Mouse (Mus musculus) right cerebral cortex, adult 18-20 months (tissue): ENCODE data around the gene Rin1.

ENCODE experiments used
- DNase-seq: peaks from one replicate; pipeline ENCODE4 v3.0.0; 2022; ENCODE audit warnings: mixed read lengths

The Rin1 gene

DNA sequence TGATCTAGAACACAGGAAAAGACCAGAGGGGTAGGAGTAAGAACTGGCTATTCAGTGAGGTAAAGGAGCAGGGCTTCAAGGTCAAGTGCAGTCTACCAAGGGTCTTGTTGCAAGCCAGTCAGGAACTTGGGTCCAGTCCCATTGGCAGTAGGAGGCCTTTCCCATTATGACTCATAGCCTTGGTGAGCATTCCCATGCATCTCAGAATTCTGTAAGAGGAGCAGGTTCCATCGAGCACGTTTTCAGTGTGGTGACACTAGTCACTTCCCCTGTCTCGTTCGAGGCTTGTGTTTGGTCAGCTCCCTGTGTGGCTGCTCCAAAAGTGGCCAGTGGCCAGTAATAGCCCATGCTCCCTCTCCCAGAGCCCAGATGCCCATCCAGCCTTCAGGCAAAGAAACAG, 4.8 kb upstream of the Rin1 start:
- no peak for DNase-seq

DNA sequence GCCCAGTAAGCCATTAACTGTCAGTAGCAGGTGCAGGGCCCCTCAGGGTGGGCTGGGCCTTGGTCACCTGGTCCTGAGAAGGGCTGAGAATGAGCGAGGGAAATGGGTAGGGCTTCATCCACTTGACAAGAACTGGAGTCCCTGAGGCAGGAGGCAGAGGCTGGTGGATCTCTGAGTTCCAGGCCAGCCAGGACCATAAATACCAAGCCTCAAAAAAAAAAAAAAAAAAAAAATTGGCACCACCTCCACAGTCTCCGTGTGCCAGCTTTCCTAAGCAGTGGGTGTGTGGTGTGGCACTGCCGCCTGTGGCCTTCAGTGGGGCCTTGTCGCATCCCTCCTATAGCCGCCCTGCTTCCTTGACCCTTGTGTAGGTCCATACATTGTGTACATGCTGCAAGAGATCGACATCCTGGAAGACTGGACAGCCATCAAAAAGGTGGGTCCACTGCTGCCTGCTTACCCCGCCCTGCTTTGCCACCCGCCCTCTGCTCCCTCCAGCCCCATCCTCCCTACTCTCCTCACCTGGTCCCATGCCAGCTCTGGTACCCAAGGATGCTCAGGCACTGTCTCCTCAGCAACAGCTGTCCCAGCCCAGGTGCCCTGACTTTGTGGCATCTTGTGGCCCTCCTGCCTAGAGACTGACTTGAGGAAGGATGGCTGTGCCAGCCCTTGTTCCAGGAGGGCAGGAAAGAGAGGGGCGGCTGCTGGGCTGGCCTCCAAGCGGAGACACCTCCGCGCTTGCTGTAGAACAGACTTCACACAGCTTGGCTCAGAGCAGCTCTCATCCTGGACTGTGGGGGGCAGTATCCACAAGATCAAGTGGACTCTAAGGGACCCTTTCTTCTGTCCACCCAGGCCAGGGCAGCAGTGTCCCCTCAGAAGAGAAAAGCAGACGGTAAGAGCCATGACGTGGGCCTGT, 1.9 kb upstream of the Rin1 start:
- DNase-seq: peak; percentile 86

DNA sequence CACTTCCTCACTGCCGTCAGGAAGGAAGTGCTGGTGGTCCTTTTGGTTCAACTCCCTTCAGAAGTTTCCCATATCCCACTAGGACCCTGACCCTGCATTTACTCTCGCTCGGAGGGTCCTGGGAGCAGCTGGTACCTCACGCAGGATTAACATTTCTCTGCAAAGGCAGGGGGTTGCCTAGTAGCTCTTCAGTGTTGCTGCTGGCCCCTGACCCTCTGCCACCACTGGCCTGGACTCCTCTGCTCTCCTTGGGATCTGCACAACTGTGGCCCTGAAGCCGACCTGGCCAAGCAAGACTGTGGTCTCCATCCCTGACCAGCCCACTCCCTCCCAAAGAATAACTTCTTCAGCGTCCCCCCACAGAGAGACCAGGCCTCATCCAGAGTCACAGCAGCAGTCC, 956 bp upstream of the Rin1 start:
- no peak for DNase-seq

DNA sequence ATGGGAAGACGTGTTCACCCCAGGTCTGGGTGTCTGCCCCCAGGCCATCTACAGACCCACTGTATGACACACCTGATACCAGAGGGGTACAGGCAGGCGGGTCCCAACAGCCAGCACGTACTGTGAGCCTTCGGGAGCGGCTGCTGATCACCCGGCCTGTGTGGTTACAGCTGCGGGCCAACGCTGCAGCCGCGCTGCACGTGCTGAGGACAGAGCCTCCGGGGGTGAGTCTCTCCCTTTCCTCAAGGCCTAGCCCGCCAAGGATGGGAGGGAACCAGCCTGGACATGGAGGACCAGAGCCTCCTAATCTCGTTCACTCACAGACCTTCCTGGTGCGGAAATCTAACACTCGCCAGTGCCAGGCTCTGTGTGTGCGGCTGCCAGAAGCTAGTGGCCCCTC, 750 bp downstream of the Rin1 start:
- no peak for DNase-seq

DNA sequence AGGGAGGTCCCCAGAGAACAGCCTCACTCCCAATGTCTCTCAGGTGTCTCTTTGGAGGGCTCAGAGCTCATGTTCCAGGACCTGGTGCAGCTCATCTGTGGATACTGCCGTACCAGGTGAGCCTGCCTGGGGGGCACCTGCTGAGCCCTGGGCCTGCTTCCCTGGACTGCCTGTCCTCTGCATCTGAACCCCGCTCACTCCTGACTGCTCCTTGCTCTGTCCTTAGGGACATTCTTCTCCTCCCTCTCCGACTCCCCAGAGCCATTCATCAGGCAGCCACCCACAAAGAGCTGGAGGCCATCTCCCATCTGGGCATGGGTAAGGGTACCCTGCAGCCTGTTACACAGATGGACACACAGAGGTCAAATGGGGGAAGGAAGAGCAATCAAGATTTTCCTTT, 1.2 kb downstream of the Rin1 start:
- DNase-seq: no peak

DNA sequence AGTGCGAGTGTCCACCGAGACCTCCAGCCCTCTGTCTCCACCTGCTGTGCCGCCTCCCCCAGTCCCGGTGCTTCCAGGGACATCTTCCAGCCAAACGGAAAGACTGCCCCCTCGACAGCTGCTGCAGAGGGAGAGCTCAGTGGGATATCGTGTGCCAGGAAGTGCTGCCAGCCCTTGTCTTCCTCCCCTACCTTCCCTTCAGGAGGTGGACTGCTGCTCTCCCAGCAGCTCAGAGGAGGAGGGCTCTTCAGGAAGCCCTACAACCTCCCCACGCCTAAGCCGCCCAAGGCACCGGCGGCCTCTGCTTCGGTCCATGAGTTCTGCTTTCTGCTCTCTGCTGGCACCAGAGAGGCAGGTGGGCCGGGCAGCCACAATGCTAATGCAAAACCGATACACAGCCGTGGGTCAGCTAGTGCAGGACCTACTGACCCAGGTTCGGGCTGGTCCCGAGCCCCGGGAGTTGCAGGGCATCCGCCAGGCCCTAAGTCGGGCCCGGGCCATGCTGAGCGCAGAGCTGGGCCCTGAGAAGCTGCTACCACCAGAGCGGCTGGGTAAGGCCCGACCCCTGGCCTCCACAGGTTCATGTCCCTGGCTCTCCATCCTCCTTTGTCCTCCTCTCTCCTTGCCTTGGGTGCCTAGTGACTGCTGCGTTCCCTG, 2.0 kb downstream of the Rin1 start:
- peak; percentile 83 for DNase-seq

DNA sequence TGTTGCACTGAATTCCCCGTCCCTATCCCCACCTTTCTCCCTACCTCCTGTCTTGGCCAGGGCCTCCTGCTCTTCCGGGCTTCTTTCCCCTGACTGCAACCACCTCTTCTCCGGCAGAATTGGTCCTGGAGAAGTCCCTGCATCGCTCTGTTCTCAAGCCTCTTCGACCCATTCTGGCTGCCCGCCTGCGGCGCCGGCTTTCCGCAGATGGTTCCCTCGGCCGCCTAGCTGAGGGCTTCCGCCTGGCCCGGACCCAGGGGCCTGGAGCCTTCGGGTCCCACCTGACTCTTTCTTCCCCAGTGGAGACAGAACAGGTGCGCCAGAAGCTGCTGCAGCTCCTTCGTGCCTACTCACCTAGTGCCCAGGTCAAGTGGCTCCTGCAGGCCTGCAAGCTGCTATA, 2.6 kb downstream of the Rin1 start:
- DNase-seq: no peak

DNA sequence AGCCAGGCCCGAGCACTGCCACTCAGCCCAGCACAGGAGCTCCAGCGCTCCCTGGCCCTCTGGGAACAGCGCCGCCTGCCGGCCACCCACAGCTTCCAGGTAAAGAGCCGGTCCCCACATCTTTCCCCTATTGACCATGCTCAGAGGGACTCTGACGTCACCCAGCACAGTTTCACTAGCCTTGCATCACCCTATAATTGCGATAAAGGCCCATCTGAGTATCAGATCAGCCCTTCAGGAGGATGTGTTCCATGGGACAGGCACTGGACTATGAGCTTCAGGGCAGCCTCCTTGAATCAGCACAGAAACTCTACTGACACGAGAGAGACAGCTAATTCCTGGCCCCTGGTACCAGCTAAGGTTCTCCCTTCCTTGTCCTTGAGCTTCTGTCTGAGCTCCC, 3.6 kb downstream of the Rin1 start:
- DNase-seq: peak; percentile 65

DNA sequence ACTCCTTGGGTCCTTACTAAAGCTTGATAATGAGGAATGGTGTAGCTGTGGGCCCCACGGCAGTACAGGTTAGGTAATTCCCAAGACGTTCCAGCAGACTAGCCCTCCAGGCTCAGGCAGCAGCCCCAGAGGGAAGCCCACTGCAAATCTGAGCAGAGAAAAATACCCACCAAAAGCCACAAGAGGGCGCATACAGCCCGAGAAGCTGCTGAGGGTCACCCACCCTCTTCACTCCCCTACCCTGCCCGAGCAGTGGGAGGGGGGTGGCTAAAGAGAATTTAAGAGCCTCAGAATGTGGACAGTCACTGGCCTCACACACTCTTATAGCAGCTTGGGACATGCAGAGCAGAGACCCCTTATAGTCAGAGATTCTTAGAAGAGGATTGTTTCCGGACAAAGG, 6.0 kb downstream of the Rin1 start:
- DNase-seq: no peak

DNA sequence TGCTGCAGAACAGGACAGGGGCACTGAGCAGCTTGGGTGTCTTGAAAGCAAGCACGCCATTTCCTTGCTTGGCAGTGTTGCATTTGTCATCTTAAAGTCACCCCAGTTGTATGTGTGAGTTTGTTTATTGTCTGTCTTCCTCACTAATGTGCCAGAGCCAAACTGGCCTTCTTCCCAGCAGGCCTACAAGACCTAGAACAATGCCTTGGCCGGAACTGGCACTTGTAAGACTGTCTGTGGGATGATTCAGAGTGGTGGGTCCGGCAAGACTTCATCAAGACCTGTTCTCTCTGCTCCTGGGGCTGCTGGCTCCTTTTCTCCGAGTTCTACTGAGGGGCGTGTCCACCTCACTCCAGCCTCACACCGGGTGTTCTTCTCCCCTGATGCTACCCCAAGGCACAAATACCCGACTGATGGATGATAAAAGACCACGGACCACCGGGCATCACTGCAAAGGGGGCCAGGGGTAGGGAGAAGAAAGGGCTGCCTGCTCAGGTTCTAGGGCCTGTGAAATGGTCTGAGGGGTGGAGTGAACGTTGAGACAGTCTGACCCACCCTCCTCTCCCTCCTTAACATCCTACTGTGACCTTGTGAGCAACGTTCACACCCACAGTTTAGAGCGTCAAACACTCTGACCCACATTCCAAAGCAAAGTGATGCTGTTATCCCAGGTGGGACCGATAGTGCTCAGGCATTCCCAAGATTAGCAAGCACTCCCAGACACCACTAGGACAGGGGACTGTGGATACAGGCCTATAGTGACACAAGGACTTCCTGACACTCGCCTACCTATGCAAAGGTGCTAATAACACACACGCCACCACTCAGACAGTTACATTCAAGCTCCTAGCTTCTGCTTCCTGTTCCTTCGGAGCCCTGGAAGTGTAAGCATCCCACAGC, 7.8 kb downstream of the Rin1 start:
- no peak for DNase-seq

DNA sequence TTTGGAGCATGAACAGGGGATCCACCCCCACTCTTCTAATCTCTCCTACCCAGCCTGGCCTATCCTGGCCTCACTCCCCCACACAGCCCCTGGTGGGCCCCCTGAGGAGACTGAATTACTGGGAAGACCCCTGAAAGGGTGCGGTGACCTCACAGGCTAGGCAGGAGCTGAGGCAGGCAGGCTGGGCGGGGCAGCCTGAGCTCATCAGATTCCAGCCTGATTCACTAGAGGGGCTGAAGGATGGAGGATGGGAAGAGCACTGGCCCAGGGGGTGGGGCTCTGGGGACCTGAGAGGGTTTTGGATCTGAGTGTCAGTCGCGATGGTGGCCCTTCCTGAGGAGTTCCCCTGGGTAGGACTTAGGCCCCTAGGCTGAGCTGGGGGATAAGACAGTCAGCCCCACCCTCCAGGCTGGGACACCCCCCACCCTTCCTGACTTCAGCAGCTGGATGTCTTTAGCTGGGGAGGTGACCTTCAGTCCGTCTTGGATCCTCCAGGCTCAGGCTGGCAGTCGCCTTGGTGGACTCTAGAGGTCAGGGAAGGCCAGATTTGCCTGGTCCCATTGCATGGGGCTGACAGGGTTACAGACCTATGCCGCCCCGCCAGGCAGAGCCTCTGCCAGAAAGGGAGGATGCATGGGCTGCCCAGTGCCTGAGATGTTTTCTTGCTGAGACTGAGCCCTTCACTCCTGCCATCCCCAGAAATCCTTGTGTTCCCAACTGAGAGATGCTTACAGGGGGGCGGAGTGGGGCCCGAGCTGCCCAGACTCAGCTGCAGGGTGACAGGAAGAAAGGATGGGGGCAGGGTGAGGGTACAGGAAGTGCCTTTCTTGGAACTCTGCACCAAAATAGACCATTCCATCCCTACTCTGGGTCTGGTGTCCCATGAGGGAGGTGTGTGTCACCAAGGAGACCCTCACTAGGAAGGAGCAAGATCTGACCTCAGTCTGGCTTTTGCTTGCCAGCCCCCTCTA, 8.8 kb downstream of the Rin1 start:
- no peak for DNase-seq

DNA sequence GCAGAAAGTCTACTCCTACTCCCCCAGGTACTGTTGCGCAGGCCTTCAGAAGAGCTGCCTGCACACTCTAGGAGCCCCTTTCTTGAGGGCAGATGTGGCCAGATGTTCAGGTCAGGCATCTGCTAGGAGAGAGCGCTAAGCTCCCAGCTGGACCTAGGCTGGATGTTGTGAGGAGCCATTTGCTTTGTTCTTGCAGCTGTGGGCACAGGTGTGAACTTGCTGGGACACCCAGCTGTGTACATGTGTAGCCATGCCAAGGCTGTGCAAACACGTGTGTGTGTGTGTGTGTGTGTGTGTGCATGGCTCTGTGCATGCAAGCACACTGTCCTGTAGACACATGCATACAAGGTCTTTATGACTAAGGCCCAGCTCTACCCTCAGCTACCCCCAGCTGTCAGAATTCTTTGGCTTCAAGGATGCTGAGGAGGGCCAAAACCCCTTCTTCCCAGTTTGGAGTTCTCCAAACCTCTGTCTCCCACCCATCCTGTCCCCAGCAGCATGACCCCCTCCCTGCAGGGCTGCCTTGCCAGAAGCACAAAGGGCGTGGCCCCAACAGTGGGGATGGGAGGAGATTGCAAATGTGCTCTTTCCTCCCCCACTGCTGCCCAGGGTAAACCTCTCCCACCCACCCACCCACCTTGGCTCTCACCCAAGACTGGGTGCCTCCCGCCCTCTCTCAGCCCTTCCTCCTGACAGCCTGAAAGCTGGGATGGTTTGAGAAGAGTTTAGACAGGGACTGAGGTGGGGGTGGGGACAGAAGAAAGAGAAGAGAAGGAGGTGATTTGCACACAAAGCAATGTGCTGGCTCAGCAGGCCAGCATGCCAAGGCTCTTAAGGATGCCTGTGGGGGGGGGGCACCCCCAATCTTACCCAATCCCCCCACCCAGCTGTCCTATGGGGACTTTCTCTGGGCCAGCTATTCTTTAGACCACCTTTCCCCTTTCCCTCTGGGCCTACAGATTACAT, 10.4 kb downstream of the Rin1 start:
- DNase-seq: no peak

DNA sequence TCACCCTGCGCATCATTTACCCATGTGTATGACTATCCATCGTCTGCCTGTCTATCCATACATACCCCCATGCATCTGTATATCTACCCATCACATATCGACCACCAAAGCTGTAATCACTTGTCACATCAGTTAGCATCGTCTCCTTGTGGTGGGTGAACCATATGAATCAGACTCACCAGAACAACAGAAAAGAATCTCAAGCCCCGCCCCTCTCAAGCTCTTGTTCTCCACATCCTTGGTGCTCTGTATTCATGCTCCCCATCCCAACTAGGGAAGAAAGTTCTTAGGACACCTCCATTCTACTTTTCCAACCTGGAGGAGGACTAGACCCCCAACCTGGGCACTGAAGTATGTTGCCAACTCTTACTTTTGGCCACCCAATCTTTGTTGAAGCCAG, 11.8 kb downstream of the Rin1 start:
- DNase-seq: no peak

DNA sequence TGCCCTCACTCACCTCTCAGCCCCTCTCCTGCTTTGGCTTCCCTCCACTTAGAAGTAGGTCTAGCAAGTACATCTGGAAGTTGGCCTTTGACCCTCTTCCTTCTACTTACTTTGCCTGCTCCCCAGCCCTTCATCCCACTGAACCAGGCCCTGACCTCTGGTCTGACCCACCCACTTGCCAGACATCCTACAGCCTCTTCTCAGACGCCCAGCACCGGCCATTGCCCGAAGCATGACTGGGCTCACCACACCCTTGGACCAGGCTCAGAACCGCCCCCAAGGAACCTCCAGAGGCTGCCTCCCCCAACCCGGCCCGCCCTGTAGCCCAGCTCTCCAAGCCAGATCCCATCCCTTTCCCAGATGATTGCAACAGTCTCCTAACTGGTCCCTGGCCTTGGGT, 12.2 kb downstream of the Rin1 start:
- DNase-seq: no peak

DNA sequence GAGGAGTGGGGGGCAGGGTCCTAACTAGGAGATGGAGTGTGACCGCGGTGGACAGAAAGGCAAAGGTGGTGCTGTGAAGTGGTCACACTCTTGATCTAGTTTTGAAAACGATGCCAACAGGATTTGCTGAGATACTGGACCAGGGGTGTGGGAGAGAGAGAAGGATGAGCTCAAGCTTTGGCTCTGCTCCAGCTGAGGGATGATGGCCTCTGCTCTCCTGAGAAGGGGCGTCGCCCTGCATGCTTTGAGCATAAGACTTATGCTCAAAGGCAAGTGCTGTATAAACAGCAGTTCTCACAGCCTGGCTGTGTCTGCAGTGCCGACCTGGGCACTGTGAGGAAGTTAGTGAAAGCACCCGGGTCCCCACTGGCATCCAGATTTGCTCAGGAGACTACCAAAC, 14.8 kb downstream of the Rin1 start:
- DNase-seq: no peak

DNA sequence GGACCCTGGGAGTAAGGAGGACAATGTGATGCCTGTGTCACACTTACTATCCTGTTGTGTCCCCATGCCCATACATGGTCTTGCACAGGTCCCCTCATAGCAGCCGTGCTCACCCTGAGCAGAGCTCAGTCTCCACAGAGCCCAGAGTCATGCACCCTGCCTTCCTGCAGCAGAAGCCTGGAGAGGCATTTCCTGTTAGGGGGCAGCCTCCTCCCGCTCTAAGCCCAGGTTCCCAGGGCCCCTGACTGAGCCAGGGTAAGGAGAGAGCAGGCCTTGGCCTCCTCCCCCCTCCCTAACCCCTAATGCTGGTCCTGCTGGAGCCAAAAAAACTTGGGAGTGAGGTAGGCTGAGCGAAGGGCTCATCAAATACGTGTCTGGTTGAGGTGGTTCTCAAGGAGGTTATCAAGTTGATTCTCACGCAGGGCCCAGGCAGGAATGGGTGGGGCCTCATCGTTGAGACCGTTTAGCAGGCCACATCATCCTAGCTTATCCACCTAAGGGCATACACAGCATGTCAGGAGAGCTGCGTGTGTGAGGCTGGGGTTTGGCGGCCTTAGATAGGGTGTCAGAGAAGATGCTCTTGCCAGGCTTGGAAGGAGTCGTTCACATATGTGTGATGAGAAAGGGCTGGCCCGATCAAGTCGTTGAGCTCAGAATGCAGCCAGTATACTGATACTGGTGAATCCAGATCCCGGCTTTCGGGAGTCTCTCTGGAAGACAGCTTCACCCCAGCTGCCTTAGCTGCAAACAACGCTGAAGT, 16.9 kb downstream of the Rin1 start:
- no peak for DNase-seq

DNA sequence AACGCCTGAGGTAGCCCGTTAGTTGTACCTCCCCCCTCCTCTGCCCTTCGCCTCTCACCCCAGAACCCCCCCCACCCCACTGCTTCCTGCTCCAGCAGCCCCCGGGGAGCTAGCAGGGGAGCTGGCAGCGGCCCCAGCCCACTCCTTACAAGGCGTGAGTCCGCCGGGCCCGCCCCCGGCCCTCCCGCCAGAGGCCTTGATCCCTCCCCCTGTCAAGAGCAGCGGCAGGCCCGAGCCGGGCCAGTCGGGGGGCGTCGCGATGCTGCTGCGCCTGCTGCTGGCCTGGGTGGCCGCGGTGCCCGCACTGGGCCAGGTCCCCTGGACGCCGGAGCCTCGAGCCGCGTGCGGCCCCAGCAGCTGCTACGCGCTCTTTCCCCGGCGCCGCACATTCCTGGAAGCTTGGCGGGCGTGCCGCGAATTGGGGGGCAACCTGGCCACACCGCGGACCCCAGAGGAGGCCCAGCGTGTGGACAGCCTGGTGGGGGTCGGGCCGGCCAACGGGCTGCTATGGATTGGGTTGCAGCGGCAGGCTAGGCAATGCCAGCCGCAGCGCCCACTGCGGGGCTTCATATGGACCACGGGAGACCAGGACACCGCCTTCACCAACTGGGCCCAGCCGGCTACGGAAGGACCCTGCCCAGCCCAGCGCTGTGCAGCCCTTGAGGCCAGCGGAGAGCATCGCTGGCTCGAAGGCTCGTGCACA, 17.7 kb downstream of the Rin1 start, which contains the start of gene Cd248:
TSS of gene Cd248 (plus strand) at position 212 of the 703 bp plus-strand sequence.
- no peak for DNase-seq

DNA sequence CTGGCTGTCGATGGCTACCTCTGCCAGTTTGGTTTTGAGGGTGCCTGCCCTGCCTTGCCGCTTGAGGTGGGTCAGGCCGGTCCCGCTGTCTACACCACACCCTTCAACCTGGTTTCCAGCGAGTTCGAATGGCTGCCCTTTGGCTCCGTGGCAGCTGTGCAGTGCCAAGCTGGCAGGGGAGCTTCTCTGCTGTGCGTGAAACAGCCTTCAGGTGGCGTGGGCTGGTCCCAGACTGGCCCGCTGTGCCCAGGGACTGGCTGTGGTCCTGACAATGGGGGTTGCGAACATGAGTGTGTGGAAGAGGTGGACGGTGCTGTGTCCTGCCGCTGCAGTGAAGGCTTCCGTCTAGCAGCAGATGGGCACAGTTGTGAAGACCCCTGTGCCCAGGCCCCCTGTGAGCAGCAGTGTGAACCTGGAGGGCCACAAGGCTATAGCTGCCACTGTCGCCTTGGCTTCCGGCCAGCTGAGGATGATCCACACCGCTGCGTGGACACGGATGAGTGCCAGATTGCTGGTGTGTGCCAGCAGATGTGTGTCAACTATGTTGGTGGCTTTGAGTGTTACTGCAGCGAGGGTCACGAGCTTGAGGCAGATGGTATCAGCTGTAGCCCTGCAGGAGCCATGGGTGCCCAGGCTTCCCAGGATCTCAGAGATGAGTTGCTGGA, 18.4 kb downstream of the Rin1 start:
- DNase-seq: no peak

DNA sequence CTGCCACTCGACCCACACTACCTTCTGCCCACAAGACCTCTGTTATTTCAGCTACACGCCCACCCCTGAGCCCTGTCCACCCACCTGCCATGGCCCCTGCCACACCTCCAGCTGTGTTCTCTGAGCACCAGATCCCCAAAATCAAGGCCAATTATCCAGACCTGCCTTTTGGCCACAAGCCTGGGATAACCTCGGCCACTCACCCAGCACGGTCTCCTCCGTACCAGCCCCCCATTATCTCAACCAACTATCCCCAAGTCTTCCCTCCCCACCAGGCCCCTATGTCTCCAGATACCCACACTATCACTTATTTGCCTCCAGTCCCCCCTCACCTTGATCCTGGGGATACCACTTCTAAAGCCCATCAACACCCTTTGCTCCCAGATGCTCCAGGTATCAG, 19.2 kb downstream of the Rin1 start:
- DNase-seq: no peak
